Mouse (Mus musculus) heart, postnatal 14 days (tissue): ENCODE data around the gene Gm10974. TPM values are rescaled to one million over a fixed set of nuclear protein-coding genes. Genes with fewer than 3 reads are reported as not detected.
A peak's percentile ranks its signal among the peaks of the same experiment; 100 is the strongest.

Experiments
- DNase-seq, 2 experiments: peaks; one replicate each; pipeline ENCODE4 v3.0.0; 2021 to 2022
- intact Hi-C: fragments of 180-260 bp; cut with DNase I; formaldehyde crosslinking; loops from one replicate; pipeline ENCODE4 v1.15.1; 2025
- long read RNA-seq, 2 experiments: library from polyadenylated mRNA; stranded (forward); transcript quantifications; one replicate each; pipeline ENCODE4 v2.0.0; 2021
- total RNA-seq, 2 experiments: library from RNA; stranded (reverse); gene quantifications; 2 replicates each; pipeline ENCODE4 v1.2.3; 2021

Gm10974 gene
- total RNA-seq, result not detected
- long read RNA-seq, experiment 1, partial matches to known transcripts, result 0 of 1 reads
- long read RNA-seq, experiment 1, other reads (novel, unspliced or antisense), result 1 of 1 reads
- long read RNA-seq, experiment 2, result 0 reads

DNA sequence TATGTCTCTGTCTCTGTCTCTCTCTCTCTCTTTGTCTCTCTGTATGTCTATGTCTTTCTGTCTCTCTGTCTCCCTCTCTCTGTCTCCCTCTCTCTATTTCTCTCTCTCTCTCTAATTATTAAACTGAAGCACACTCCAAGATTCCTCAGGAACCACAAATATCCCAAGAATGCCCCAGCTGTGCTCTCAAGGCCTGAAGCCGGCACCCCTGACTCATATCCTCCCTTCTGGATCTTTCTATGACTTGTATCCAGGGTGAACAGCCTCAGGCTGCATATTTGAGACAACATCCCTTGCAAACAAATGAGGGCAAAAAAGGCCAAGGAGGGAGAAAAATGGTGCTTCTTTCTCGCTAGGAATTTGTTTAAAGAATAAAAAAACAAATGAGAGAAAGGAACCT is at the start of gene Gm10974:
TSS of gene Gm10974 (plus strand) at position 2 of the 400 bp plus-strand sequence.
- intact Hi-C loops, result no loop called here
- no peak for DNase-seq

DNA sequence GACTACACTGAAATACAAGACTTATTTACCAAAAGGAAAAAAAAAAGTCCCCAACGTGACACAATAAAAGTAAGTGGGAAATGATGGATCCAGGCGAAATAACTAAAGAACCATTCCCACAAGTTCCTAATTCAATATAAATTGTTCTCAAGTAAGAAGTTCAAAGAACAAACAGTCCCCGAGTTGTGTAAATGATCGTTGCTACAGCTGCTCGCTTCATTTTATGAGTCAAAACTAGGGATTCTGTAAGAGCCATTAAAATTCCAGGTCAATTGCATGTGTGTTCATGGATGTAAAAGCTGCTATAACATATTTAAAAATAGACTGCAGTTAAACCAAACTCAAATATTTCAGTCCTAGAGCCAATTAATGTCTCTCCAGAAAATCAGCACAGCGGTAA is 47.6 kb upstream of the Gm10974 start:
- intact Hi-C loops, result no loop called here
- DNase-seq, result no peak

DNA sequence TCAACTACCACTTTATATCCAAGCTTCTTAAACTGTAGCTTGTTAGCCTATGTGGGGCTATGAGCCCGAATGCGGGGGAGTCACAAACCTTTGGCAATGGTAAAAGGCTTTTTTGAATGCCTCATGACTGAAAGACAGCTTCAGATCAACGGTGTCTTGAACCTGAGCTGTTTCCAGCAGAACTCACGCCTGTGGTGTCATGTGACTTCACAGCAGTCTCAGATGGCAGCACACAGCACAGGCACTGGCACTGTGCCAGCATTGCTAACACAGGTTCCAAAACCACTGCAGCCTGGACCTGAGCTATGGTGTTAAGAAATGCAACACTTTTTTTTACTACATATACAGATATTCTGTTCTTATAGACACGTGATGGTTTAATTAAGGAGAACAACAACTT is 44.7 kb upstream of the Gm10974 start:
- no peak for DNase-seq
- intact Hi-C loops, result no loop called here

DNA sequence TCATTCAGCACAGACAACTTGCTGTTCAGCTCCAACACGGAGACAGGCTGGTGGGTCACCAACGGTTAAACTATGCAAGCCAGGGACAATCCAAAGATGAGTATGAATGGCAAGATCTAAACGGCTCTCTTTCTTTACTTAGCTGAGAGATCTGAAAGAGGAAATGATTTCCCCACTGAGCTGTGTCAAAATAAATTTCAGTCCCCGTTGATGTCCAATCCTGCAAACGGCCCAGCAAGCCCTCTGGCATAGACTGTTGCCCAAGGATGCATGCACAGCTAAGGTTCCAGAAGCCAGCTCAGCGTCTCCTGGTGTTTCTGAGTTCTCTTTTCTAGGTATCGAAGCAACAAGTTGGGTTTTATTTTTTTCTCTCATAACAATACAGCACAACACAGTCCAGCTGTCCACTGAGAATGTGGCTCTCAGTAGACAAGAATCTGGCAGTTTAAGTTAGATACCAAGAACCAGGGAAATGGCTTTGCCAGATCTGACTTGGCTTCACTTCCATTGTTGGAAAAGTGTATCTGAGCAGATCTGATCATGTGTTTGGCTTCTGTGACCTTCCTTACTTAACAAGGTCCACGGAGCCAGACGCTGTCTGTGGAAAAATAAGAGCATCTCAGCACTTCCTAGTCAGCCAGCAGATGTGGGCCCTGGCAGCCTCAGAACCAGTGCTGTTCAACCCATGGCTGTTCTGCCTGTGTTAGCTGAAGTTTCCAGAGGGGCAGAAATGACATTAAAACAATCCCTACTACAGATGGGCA is 42.3 kb upstream of the Gm10974 start:
- intact Hi-C loops, result no loop called here
- no peak for DNase-seq

DNA sequence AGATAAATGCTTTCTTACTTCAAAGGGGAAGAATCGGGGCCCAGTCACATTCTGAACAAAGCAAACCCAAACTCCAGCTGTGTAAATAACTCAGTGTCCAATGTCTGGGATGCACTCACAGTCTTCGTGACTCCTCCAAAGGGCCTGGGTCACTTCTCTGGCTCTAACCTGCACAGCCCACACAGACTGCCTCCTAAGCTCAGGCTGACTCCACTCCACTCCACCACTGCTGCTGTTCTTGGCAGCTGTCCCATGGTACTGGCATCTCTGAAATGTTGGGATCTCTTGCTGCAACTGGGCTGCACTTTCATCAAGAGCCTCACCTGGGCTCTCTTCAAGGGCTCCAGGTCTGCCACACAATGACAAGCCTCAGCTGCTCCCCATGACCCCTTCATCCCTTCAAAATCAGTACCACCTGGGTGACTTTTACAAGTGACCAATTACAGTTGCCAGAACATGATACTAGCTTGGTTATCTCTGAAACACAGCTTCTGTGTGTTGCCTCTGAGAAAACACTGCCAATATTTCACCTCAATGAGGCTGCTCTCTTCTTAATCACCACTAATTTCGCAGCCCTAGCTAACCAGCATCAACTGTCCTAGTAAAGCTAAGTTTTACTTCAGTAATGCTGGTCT is 40.2 kb upstream of the Gm10974 start:
- DNase-seq, result no peak
- intact Hi-C loops, result no loop called here

DNA sequence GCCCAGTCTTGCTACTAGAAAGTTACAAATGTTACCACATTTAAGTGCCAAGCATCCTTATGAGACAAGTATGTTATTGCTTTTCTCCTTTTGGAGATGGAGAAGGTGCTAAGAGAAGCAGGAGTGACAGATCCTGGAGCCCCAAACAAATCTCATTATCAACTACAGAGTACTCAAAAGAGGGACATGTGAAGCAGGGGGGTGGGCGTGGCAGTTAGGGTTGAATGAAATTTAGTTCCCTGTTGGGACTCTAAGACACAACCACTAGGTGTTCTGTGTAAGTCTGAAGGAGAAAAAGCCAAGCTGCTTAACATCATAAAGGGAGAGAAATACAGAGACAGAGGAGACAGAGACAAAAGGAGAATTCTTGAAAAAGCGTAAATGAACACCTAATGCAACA is 38.2 kb upstream of the Gm10974 start:
- intact Hi-C loops, result no loop called here

DNA sequence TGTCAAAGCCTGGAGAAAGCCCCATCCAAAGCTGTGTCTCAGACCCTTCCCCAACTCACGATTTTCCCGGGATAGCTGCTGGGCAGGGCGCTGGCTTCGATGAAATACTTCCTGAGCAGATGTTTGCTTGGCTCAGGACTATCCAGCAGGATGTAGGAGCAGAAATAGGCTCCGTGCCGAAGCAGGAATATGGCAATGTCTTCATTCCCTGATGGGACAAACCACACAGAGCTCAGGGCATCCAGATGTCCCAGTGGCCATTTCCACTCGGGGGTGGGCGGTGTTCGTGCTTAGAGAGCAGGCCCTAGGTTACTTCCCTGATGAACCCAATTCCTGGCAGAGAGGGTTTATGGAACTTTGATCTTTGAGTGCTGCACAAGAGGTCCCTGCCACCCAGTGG is 35.1 kb upstream of the Gm10974 start:
- DNase-seq, result no peak
- intact Hi-C loops, result no loop called here

More for the DNA sequence above, 38.2 kb upstream of the Gm10974 start:
- no peak for DNase-seq

DNA sequence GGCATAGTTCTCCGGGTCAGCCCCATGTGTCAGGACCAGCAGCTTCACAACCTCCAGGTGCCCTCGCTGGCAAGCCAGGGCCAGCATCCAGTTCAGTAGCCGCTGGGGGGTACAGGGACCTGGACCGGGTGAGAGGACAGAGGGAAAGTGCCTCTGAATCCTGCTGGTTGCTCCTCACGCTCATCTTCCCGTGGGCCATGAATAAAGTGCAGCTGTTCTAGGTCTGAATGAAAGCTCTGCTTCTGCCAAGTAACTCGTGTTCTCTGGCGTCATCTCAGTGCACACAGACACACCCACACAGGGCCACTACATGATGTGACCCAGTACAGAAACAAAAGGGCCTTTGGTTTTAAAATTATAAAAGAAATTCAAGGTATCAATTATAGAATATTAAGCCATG is 33.4 kb upstream of the Gm10974 start:
- no peak for DNase-seq
- intact Hi-C loops, result no loop called here

DNA sequence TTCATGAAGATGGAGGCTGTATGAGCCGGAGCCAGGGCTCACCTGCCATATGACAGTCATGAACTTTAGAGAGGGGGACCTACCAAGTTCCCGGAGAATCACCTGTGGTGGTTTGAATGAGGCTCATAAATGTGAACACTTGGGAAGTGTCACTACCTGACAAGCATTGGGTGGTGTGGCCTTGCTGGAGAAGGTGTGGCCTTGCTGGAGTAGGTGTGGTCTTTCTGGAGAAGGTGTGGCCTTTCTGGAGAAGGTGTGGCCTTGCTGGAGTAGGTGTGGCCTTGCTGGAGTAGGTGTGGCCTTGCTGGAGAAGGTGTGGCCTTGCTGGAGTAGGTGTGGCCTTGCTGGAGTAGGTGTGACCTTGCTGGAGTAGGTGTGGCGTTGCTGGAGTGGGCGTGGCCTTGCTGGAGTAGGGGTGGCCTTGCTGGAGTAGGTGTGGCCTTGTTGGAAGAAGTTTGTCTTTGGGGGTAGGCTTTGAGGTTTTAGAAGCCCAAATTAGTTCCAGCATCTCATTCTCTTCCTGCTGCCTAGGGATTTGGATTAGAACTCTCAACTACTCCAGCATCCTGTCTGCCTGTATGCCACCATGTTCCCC is 31.7 kb upstream of the Gm10974 start:
- DNase-seq, result no peak
- intact Hi-C loops, result no loop called here

DNA sequence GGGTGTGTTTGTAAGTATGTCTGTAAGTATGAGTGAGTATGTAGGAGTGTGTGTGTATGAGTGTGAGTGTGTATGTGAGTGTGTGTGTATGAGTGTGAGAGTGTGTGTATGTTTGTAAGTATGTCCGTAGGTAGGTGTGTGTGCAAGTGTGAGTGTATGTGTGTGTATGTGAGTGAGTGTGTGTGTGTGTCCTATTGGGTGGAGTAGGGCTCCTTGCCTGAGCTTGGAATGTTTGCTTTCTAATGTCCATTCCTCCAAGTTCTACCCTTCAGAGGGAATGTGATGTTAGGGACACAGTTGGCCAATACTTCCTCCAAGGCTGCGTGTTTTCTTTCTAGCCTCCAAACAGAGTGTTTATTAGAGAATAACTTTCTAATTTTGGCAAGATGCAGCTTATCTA is 28.8 kb upstream of the Gm10974 start:
- intact Hi-C loops, result no loop called here
- DNase-seq, result no peak

DNA sequence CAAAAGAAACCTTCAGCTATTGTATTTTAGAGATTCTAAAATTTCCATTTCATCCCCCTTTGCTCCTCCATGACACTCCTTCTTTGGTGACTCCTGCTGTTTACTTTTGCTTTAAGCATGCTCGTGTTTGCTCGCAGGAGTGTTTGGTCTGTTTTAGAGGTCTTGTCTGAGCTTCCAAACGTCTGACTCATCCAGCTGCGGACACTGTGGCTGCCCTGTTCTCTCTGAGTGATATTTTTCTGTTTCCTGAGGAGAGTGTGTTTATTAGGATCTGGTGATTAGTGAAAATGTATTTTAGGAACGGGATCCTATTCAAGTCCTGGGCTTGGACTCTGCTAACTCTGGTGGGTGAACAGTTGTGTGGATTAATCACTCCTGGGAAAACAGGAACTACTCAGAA is 26.1 kb upstream of the Gm10974 start:
- intact Hi-C loops, result no loop called here
- no peak for DNase-seq

DNA sequence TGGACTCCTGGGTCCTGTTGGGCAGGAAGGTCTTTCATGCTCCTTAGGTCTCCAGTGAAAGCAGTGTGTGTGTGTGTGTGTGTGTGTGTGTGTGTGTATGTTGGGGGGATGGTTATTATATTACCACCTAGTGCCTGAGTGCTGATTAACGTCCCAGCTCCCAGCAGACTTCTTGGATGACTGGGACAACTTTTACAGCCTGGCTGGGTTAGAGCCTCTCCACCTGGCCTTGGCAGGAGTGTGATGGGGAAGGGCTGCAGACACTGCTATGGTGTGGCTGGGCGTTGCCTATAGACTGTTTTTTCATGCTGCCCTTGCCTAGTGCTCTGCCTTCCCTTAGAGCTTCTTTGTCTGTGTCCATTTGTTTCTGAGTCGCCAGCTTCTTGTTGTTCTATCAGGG is 25.7 kb upstream of the Gm10974 start:
- intact Hi-C loops, result no loop called here
- DNase-seq, result no peak

DNA sequence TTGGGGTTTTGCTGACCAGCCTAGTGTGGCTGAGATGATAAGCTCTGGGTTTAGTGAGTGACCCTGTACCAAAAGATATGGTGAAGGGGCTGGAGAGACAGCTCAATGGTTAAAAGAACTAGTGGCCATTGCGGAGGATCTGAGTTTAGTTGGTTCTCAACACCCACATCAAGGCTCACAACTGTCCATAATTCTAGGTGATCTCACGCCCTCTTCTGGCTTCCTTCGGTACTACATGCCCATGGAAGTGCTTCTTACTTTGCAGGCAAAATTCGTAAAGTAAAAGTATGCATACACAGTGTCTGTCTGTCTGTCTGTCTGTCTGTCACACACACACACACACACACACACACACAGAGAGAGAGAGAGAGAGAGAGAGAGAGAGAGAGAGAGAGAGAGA is 23.4 kb upstream of the Gm10974 start:
- intact Hi-C loops, result loop anchor here (2.0 kb wide), 2 partner anchors 32 to 46 kb away; partner anchors contain the start of gene Lrrk1
- peak; percentile 69 to 81 for DNase-seq

DNA sequence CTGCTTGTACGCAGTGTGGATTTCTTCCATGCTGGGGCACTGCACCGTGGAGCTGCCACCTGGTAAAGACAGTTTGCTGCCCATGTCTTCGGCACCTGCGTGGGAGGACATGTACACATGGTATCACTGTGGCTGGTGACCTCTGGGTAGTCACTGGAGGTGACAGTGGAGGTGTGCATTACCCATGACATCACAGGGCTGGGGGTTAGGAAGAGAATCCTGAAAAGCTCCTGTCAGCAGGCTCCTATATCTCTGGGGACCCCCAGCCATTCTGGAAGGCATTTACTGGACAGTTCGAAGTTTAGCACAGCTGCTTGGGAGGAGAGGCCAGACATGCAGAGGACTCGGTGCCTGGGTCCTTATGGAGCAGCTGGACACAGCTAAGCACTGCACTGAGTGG is 22.9 kb upstream of the Gm10974 start:
- peak in 1 of 2 experiments; percentile 35 for DNase-seq
- intact Hi-C loops, result loop anchor here (2.0 kb wide), 2 partner anchors 32 to 46 kb away; partner anchors contain the start of gene Lrrk1

DNA sequence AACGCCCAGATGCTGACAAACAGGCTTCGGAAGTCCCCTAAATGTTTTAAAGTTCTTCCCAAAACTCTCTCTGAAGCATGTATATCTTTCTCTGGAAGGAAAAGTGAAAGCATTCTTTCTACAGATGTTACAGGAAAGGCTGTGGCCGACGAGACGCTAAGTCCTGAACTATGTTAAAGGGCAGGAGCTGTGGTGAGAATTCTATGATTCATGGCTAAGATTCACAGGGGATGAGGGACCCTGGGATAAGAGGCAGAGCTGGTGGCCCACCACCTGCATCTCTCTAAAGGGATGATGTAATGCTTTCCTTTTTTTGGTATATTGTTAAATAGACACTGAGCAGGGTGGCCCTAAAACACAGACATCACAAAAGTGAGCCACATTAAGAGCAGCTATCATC is 22.4 kb upstream of the Gm10974 start:
- intact Hi-C loops, result loop anchor here (2.0 kb wide), 2 partner anchors 33 to 45 kb away; partner anchors contain the start of gene Lrrk1
- no peak for DNase-seq

DNA sequence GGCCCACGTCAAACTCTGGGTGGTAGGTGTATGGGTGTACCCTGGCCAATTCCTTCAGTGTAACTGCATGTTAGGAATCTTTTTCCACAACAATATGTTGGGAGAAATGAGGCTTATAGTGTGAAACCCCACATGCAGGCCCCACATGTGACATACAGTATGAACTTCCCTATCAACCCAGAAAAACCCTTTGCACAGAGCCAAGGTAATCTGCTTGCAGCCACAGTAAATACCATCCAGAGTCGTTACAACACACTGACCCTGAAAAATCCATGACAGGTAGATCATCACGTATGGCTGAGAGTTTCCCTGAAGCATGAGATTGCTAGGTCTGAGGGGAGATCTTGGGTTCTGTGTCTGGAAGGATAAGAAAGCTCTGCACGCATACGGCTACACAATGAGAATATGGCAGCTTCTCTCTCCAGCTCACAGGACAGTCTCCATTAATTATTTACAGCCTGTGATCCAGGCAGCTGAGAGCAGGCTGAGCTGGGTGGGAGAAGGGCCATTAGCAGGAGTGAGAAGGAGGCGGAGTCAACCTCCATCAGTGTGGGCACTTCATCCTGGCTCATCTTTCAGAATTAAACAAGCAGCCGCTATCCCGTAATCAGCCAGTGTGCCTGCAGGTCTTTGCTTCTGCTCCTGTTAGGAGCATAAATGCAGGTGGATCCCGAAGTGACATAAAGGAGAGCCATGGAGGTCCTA is 18.6 kb upstream of the Gm10974 start:
- DNase-seq, result no peak
- intact Hi-C loops, result no loop called here

DNA sequence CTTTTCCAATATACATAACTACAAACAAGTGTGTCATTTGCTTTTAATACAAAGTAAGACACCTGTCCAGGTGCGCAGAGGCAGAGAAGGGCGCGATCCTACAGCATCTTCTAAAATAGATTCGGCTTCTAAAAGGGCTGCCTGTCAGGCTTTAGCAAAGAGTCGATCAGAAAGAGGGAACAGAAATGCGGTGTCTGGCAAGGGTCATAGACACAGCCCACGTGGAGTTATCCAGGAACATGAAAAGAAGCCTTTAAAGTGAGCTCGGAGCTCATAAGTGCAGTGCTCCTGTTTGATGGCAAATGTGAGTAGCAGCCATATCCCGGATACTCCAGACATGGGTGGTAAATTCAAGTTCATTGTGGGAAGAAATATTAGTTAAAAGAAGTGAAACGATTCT is 17.1 kb upstream of the Gm10974 start:
- DNase-seq, result no peak
- intact Hi-C loops, result no loop called here

DNA sequence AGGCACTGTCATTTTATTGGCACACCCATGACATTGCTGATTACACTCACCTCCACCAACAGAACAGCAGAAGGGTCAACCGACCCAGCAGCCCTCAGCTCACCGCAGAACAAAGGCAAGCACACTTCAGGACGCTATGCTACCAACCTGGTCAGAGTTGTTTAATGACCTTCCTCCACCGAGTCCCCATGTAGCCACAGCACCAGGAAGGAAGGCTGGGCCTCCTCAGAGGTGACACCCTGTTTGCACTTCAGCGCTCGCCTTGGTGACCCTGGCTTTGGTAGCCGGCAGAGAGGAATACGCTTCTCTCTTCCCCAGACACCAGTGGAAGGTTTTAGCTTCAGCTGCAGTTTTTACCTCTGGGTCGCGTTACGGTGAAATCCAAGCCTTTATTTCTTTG is 16.0 kb upstream of the Gm10974 start:
- DNase-seq, result no peak
- intact Hi-C loops, result no loop called here

DNA sequence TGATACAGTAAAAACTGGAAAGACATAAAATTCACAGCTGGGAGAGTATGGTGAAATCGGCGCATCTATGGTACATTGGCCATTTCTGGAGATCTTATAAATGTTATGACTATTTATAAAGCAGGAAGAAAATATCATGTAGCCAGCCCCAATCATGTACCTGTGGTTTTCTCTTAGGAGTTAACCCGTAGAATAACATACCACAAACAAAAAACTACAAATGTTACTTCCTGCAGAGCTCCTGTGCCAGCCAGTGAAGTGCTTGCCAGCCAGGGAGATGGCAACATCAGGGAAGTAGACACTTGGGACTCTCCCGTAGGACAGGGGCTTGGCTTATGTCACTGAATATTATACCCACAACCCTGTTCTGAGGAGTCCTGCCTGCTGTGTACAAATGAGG is 14.6 kb upstream of the Gm10974 start:
- intact Hi-C loops, result no loop called here
- no peak for DNase-seq

DNA sequence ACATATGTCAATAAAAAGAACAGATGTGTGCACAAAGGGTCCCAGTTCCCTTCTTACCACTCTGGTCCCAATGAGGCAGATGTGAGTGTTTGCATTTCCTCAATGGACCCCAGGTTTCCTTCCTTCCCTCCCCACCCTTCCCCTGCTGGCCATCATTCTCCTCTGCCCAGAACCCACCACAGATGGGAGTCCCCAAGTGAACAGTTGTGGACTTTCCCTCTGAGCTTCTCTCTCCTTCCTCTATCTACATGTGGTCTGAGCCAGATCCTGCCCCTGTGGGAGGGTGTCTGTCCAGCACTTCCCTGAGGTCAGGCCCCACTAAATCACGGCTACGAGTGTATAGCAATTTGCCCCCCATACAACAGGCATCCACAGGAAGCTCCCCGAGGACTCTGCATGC is 10.8 kb upstream of the Gm10974 start:
- intact Hi-C loops, result no loop called here
- DNase-seq, result no peak
